Mouse (Mus musculus): ENCODE results near the gene Gsdmc4.

DNA sequence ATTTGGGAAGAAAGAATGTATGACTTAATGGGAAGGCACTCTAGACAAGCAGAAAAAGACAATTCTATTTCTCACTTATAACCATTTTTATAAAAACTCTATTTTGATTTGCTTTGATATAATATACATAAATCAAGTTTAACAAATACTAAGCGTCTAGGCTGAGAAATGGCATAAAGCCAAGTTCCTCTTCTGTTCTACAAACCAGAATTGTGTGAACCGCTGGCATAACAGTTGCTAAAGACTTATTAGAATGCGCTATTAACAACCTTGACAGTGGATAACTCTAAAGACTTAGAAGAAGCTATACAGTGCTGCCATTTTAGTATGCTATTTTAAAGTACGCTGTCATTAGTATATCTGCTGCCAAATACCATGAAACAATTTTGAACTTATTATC, 41.2 kb upstream of the Gsdmc4 start:
- TF ChIP-seq GATA1 (IDR thresholded peaks at IDR 0.05; ENCODE audit: low read length) (no peak), TAL1 (IDR thresholded peaks at IDR 0.05; ENCODE audit: low read length) (no peak)
